Mouse (Mus musculus) adrenal gland (tissue): Measurements from ENCODE around the gene Senp6.

Experiments
- intact Hi-C: fragments of 180-260 bp; cut with DNase I; formaldehyde crosslinking; loops from one replicate; pipeline ENCODE4 v1.15.1; 2025

Senp6 gene

DNA sequence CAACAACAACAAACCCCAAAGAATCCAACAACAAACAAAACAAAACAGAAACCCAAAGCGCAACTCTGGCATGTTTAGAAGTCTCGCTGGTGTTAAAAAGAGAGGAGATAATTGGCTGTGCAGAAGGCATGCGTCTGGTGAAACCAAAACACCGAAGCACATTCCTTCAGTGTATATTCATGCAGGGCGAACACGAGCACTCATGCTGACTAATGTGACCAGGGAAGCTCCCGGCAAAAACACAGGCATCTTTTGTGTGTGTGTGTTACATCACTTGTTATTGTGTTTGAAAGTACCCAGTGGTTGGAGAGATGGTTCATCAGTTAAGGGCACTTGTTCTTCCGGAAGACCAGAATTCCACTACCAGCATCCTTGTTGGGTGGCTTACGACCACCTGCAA is 102.8 kb downstream of the Senp6 start:
- intact Hi-C loops: no loop called here

DNA sequence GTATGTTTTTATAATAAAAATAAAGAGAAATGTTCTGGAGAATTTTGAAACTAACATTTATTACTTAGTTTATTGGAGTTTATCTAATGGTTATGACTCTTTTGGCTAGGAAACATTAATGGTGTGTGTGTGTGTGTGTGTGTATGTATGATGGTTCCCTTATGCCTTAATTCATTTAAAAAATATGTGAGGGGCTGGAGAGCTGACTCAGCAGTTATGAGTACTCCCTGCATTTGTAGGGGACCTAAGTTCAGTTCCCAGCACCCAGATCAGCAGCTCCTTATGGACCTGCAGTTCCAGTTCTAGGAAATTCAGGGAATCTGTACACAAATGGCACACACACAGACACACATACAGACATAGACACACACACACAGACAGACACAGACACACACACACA is 104.5 kb downstream of the Senp6 start:
- intact Hi-C loops: no loop called here

DNA sequence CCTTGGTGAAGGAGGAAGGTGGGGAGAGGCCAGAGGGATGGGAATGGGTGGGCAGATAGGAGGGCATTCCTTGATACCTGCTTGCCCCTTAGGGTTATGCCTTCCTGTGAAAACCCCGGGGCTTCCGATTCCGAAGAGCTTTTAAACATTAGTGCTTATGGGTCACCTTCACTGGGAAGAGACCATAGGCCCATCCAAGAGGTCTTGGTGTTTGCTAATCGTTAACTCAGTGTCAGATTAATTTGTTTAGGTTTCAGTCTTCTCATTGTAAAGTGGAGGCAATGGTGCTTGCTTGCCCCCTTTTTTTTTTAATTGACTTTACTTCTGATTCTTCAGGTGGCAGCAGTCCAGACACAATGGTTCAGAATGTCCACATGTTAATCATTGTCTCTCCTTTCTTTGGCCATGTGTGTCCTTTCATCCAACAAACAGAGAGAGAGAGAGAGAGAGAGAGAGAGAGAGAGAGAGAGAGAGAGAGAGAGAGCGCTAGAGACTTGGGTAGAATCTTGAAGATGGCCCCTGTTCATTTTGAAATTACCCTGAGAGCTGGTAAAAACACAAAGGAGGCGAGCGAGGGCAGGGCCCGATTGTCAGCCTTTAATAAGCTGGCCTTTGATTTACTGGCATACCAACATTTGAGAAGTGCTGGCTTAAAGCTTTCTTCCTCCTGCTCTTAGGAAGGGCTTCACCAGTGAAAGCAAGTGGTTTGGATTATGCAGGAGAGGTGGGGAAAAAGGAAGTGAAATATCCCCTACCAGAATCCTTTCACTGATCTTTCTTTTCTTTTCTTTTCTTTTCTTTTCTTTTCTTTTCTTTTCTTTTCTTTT is 105.9 kb downstream of the Senp6 start:
- intact Hi-C loops: no loop called here

DNA sequence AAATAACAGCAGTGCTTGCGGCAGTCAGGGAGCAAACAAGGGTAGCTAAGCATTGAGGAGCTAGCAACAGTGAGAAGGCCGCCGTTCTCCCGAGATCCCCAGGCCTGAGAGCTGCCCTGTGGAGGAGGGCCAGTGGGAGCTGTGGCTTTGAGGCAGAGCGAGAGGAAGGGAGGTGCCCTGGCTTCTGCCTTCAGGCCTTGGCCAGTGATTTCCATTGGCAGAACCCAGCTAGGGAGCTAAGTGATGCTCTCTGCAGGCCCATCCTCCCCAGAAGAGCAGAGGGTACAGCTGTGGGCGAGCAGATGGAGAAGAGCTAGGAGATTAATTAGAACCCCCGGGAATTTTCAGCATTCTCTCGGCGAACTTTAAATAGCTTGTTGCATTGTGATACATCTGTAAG is 106.9 kb downstream of the Senp6 start:
- intact Hi-C loops: no loop called here

DNA sequence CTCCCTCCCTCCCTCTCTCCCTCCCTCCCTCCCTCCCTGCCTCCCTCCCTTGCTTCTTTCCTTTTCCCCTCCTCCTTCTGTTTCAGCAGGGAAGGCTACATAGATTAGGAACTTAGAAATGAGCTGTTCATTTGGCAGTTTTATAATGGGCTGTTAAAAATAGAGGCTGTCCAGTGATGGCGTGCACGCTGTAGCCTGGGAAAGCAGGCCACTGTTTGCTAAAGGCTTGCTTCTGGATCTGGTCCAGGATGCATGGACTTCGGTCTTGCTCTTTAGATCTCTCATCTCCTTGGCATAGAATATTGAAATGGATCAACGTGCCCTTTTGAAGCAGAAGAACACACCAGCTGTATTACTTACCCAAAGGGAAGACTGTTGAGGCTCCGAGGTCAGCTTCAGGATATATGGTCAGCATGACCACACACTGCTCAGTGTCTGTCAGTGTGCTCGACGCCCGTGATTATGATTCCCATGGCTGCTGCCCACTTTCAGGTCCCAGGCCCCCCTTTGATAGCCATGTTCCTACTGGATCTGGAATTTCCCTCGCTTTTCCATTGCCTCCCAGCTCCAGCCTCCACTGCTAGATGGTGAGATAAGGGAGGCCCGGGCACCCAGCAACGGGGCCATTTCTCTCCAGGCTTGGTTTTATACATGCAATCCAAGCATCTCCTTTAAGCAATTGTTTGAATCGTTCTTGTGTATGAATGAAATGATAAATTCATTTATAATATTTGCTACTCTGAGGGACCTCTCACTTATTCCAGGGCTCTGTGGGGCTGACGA is 110.2 kb downstream of the Senp6 start:
- intact Hi-C loops: no loop called here

DNA sequence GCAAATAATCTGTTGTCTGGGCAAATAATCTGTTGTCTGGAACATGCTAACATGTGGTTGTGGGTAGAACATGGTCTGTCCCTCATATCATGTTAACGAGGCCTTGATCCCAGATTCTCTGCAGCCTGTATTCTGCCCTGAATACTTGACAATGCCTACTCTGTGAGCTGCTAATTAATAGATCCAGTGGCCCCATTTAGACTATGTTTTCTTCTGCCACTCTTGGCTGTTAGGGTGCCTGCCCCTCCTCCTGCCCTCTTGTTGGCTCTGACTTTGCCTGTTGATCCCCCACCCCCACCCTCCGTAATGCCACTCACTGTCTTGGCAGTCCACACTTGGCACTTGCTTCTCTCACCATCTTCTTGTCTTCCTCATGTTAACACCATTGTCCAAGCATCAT is 112.0 kb downstream of the Senp6 start:
- intact Hi-C loops: no loop called here

DNA sequence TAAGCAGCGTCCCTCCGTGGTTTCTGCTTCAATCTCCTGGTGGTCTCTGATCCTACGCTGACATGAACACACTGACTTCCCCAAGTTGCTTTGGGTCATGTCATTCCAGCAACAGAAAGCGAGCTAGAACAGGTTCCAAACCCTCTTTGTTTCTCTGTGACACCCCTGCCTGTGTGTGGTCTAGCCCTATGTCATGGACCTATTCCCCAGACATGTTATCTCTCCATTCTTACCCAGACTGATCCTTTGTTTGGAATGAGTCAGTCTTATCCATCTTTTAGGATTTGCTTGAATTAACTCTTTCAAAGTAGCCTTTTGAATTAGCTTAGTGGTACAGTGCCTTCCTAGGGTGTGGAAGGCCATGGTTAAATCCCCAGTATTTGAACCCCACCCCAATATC is 113.0 kb downstream of the Senp6 start:
- intact Hi-C loops: no loop called here

DNA sequence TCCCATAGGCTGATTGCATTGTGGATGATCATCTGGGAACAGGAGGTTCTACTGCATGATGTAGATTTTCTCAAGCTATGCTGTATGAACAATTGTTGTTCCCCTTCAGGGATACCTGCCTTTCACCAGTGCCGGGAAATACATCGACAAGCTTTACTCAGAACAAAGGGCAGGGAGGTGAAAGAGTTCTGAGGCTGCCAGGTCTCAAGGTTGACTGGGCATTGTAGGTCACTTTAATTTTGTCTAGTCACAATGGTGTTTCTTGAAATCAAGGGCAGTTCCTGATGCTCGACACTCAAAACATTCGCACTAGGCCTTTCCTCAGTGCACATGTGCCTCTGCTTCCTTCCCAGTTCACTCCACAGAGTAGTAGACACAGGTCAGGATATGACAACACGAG is 114.1 kb downstream of the Senp6 start:
- intact Hi-C loops: no loop called here

DNA sequence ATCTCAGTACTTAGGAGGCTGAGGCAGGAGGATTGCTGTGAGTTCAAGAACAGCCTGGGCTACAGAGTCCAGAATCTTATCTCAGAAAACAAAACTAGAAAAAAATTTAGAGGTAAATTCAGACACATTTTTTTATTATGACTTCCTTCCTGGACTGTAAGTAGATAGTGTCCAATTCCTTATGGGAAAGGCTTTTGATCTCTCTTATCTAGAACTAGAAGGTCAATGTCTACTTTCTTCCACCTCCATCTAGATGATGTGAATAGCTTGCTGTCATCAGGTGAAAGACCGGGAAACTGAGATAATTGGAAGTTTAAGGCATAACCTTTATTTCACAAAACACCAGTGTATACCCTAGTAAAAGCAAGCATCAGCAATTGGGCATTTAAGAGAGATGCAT is 115.0 kb downstream of the Senp6 start:
- intact Hi-C loops: no loop called here

DNA sequence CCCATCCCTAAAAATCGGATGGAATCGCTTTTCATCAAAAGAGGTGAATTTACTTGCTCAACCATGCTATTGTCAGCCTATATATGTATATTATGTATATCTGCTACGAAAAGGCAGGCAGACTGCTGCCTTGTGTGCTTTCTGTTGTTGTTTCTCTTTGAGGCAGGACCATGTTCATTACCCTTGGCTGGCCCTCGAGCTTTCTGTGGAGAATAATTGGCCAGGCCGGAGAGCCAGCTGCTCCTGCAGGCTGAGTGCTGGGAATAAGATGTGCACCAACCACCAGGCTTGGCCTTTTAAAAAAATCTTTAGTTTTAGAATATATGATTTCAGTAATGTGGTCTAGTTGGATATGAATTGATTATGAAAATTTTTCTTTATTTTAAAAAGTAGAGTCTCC is 117.4 kb downstream of the Senp6 start:
- intact Hi-C loops: no loop called here

DNA sequence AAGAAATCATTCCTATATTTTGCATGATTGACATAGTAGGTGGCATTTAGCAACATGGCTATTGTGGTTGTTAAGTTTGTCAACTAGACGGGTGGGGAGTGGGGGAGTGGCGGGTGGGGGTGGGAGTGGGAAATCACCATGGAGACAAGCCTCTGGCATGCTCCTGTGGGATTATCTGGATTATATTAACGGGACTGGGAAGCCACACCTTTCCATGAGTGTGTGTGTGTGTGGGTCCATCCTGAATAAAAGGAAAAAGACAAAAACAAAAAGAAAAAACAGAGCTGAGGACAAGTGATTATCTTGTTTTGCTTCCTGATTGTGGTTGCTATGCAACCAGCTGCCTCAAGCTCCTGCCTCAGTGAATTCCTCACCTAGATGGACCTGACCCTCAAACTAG is 119.0 kb downstream of the Senp6 start:
- intact Hi-C loops: no loop called here

DNA sequence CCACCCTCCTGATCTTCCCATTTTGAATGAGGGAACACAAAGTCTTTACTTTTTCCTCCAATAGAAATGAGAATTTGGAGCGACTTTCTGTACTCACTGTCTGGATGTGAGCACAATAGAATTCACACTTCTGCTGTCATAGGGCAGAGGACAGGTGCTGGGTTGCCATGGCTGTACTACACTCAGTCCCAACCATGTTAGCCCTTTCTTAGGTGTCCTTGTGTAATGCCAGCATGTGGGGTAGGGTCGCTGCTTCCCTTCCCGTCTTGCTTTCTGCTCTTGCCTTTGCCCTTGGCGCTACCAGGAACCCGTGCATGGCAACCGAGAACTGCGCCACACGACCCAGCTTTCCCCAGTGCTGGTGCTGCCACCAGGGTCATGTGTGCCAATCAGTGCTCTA is 120.0 kb downstream of the Senp6 start:
- intact Hi-C loops: no loop called here

DNA sequence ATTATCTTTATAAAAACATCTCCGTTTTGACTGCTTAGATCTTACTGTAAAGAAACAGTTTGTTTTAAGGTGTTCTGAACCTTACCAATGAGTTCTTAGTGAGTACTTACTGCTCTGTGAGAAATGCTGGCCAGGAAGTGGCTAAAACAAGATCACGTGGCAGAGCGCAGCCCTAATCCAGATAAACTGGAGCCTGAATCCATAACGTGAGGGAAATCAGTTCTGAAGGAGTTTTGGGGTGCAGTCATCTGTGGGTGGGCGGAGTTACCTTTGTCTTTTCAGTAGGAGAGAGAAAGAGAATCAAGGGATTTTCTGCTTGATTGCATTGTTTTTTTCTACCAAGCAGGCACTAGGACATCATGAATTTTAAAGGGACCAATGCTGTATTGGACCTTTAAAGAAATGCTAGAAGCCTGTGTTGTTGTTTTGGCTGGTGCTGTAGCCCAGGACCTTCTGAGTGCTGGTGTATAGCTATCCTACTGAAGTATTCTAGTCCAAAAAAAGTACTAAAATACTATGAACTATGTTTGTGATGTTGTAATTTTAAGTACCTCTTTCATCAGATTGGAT is 121.7 kb downstream of the Senp6 start:
- intact Hi-C loops: no loop called here

DNA sequence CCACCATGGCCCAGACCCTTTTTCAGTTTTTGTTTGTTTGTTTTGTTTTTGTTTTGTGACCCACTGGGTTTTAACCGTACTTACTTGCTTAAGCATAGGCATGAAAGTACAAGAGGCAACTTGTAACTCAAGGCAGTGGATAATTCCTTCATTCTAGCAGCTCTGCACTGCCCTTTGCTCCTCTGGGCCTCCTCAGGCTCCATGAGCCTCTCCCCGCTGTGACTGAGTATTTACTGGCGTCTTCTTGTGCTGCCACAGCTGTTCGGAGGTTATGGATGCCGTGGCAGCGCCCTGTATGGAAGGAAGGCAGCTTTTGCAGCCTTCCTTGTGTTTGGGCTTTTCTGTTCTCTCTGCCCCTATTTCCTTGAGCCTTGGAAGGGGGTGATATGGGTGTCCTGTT is 124.5 kb downstream of the Senp6 start:
- intact Hi-C loops: no loop called here

DNA sequence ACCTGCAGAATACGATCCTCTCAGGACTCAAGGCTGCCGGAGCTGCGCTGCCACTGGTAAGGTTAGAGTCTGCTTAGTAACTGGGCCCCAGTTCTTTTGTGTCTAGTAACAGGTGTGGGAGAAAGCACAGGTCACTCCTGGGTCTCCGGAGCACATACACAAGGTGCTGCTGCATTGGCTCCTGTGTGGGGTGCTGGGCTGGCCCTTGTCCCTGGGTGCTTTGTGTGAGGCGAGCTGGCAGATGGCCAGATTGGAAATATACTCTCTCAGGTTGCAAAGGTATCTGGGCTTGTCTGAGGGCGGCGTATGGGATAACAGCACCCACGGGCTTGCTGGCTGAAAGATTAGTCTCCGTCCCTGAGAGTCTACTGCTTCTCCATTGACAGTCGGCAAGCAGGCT is 125.6 kb downstream of the Senp6 start:
- intact Hi-C loops: no loop called here

DNA sequence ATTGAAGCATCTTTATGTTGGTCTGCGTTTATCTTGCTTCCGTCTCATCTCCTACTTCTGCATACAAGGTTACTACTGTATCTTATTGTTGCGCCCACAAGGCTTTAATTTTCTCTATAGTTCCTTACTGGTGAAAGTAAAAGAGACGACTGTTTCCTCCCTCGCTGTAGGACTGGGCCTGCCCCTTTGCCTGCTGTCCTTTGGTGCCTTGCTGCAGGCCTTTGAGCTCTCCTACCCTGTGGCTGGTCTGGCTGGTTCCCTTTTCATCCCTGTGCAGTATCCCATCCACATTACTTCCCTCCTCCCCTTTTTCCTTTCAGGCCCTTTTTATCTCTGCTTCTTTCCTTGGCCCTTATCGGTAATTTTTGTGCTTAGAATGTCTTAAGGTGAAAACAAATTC is 127.7 kb downstream of the Senp6 start:
- intact Hi-C loops: no loop called here
